ENCODE assay signal across 9 mouse cellular contexts in genomic region chr11:88727768-88728507, GRCm38 (mm10). TPM values are rescaled to one million over a fixed set of nuclear protein-coding genes. Genes with fewer than 3 reads are reported as not detected.
DNase-seq lines count a peak whose midpoint lies in the region; ATAC-seq lines count a peak whose summit lies in the region.
"Had no signal": no experiment of that assay in that cellular context is flagged by ENCODE, and none has a peak within 500 bp of the region (broad histone marks: within the 10 kb centered on the region; RNA-seq: fewer than 3 reads in every experiment).

No protein-coding gene starts in this region.

- intact Hi-C loops in left cerebral cortex, postnatal 36 days (cut with DNase I): loop anchor here (5.0 to 10.0 kb wide), 5 partner anchors 94 to 513 kb away; partner anchors contain the start of gene Ccdc182

- H3K27me3 ChIP-seq in heart, embryonic 10.5 days (ENCODE audit: insufficient read depth, poor library complexity, severe bottlenecking): no peaks in the 10 kb centered on the region
- H3K27me3 ChIP-seq in limb, embryonic 10.5 days (ENCODE audit: low read depth, poor library complexity, severe bottlenecking): no peaks in the 10 kb centered on the region

- ATAC-seq in inflammation-experienced regulatory T-cells, adult 6 months: no peak

- no peak overlapping the region for H3K4me3 ChIP-seq in heart, embryonic 10.5 days
- H3K4me3 ChIP-seq in limb, embryonic 10.5 days: 0 out of 2 replicates have a peak overlapping the region, but pooled peaks have one; percentile 0

- no peaks in the 10 kb centered on the region for H3K36me3 ChIP-seq in heart, embryonic 10.5 days
- H3K36me3 ChIP-seq in limb, embryonic 10.5 days: no peaks in the 10 kb centered on the region

- 64% methylated on average over 20 of the region's 20 CpGs for WGBS in heart, embryonic 10.5 days
- 47% methylated on average over 20 of the region's 20 CpGs for whole genome bisulfite sequencing in limb, embryonic 10.5 days

- peaks cover 30% of the 10 kb centered on the region for H3K4me1 ChIP-seq in heart, embryonic 10.5 days
- H3K4me1 ChIP-seq in limb, embryonic 10.5 days: peaks cover 25% of the 10 kb centered on the region

- H3K27ac ChIP-seq in heart, embryonic 10.5 days: peak overlapping the region; percentile 29; the same call in 1 of the 2 replicates
- peak overlapping the region; percentile 64; the same call in 1 of the 2 replicates for H3K27ac ChIP-seq in limb, embryonic 10.5 days
- H3K27ac ChIP-seq: liver, embryonic 14.5 days had no signal

- no peak for DNase-seq in heart, embryonic 10.5 days (ENCODE audit: low spot score)
- DNase-seq in heart, postnatal 4 days: no peak
- peak; percentile 24 for DNase-seq in thymus, postnatal 4 days
- DNase-seq in thymus, postnatal 0 days (ENCODE audit: low spot score): no peak
- DNase-seq in limb, embryonic 10.5 days (ENCODE audit: low spot score): peak; percentile 51
- no peak for DNase-seq in adipocyte (ENCODE audit: low spot score)
- no peak for DNase-seq in left cerebral cortex, postnatal 36 days (ENCODE audit: low spot score in 2 of 2)

- no peaks in the 10 kb centered on the region for H3K9me3 ChIP-seq in heart, embryonic 10.5 days
- no peaks in the 10 kb centered on the region for H3K9me3 ChIP-seq in limb, embryonic 10.5 days (replicated peaks)

RNA-seq across cellular contexts. Expression of gene Msi2, which starts 9.6 kb away (rescaled TPM):
- polyA plus RNA-seq in heart, embryonic 10.5 days (2016; fragmentation: Nextera tagmentation; extraction: Ambion mirVana): 15.9 and 16.3 TPM in 2 replicates
- 100 to 1,000 TPM; 205 to 234 TPM for total RNA-seq in heart, postnatal 4 days (2021)
- 13.5 and 23.0 TPM in 2 replicates for polyA plus RNA-seq in thymus, postnatal 0 days (2015; fragmentation: Nextera tagmentation; extraction: Ambion mirVana)
- 16.8 and 18.1 TPM in 2 replicates for polyA plus RNA-seq in limb, embryonic 10.5 days (2016; fragmentation: Nextera tagmentation; extraction: Ambion mirVana)
- 10 to 100 TPM; 23.6 to 30.8 (median 26.0) TPM for polyA plus RNA-seq in inflammation-experienced regulatory T-cells, adult 6 months (2017; shearing (Covaris generic))
- total RNA-seq in left cerebral cortex, postnatal 36 days (2021): 100 to 1,000 TPM; 117 to 132 TPM

Comparison
In these comparisons a context has a peak if more than half of its experiments do, and no peak if none do; other contexts are left out.
1. DNase-seq: peak in thymus, postnatal 4 days (single experiment) and limb, embryonic 10.5 days (single experiment); none in heart, embryonic 10.5 days (single experiment), heart, postnatal 4 days (single experiment), thymus, postnatal 0 days (single experiment), adipocyte (single experiment) and left cerebral cortex, postnatal 36 days (0 of 2).